Mouse (Mus musculus) ES-Bruce4 (cell line): ENCODE measurements at regions not wholly inside any gene's neighbourhood (a gene's known extent, or its start where the extent isn't known, plus 50 kb on each side); places are given as distances from the start of the nearest gene placed in this dataset.

Experiments used
- CTCF ChIP-seq: IDR thresholded peaks from one replicate; pipeline ENCODE4 v1.8.1; 2011; ENCODE audit warnings: low read depth, low read length
- POLR2A ChIP-seq: IDR thresholded peaks from one replicate; pipeline ENCODE4 v1.8.1; 2011; ENCODE audit warnings: low read length; ENCODE audit not compliant: insufficient read depth

GRCm38 (mm10) chr11:32925421-32926271, 101.2 kb upstream of the Smim23 start:
- no peak for TF ChIP-seq POLR2A
- no peak for TF ChIP-seq CTCF
